Mouse (Mus musculus) intestine, embryonic 14.5 days (tissue): ENCODE data around the gene Ago4. TPM values are rescaled to one million over a fixed set of nuclear protein-coding genes. Genes with fewer than 3 reads are reported as not detected.
A peak's percentile ranks its signal among the peaks of the same experiment; 100 is the strongest.

Source experiments
- ATAC-seq: fragments of 200-750 bp; cut with Nextera tagmentation; replicated peaks from 2 replicates; pipeline ENCODE4 v1.8.0; 2017; ENCODE audit warnings: low read depth, moderate number of reproducible peaks, moderate TSS enrichment, moderate library complexity; ENCODE audit not compliant: low FRiP score, low TSS enrichment
- DNase-seq: peaks from one replicate; pipeline ENCODE4 v3.0.0-alpha.2; 2018; ENCODE audit warnings: low spot score
- H3K27ac ChIP-seq: fragments of 300-500 bp; sonication (generic); 2 replicates; pipeline ENCODE4 v1.5.1; 2014; ENCODE audit warnings: low read depth, mild to moderate bottlenecking, control low read depth
- H3K27me3 ChIP-seq: fragments of 300-500 bp; sonication (generic); replicated peaks from 2 replicates; pipeline ENCODE4 v1.6.1; 2014; ENCODE audit warnings: low read length, control low read depth; ENCODE audit not compliant: control insufficient read depth, insufficient read depth
- H3K36me3 ChIP-seq: fragments of 300-500 bp; sonication (generic); 2 replicates; pipeline ENCODE4 v1.6.1; 2014; ENCODE audit warnings: low read length, control low read depth; ENCODE audit not compliant: control insufficient read depth, insufficient read depth
- H3K4me1 ChIP-seq: fragments of 300-500 bp; sonication (generic); replicated peaks from 2 replicates; pipeline ENCODE4 v1.6.1; 2014; ENCODE audit warnings: low read length, control low read depth, mixed read lengths; ENCODE audit not compliant: control insufficient read depth, insufficient read depth
- H3K4me2 ChIP-seq: fragments of 300-500 bp; sonication (generic); 2 replicates; pipeline ENCODE4 v1.6.1; 2014; ENCODE audit warnings: low read length
- H3K4me3 ChIP-seq: fragments of 300-500 bp; sonication (generic); 2 replicates; pipeline ENCODE4 v1.5.1; 2014; ENCODE audit warnings: low read depth, low read length, control low read depth, mixed read lengths
- H3K9ac ChIP-seq: fragments of 300-500 bp; sonication (generic); 2 replicates; pipeline ENCODE4 v1.6.1; 2014; ENCODE audit warnings: mild to moderate bottlenecking, low read length
- H3K9me3 ChIP-seq: fragments of 300-500 bp; sonication (generic); 2 replicates; pipeline ENCODE4 v1.6.1; 2016; ENCODE audit warnings: low read length, control low read depth; ENCODE audit not compliant: control insufficient read depth
- WGBS: fragments of 180-500 bp; shearing (Covaris S2); extraction: QIAGEN DNeasy Blood & Tissue Kit; methylation state at CpG from one replicate; pipeline ENCODE4 v1.1.7; 2014; 5-methylcytosine and 5-hydroxymethylcytosine counted together
- polyA plus RNA-seq: library from polyadenylated mRNA; unstranded; fragments of >200 nt; fragmentation: Nextera tagmentation; extraction: Ambion mirVana; gene quantifications from 2 replicates; pipeline ENCODE4 v1.2.1, GENCODE M21; 2014

Gene Ago4
- polyA plus RNA-seq, 1 experiment from 2014 or later: 1.4 TPM

DNA sequence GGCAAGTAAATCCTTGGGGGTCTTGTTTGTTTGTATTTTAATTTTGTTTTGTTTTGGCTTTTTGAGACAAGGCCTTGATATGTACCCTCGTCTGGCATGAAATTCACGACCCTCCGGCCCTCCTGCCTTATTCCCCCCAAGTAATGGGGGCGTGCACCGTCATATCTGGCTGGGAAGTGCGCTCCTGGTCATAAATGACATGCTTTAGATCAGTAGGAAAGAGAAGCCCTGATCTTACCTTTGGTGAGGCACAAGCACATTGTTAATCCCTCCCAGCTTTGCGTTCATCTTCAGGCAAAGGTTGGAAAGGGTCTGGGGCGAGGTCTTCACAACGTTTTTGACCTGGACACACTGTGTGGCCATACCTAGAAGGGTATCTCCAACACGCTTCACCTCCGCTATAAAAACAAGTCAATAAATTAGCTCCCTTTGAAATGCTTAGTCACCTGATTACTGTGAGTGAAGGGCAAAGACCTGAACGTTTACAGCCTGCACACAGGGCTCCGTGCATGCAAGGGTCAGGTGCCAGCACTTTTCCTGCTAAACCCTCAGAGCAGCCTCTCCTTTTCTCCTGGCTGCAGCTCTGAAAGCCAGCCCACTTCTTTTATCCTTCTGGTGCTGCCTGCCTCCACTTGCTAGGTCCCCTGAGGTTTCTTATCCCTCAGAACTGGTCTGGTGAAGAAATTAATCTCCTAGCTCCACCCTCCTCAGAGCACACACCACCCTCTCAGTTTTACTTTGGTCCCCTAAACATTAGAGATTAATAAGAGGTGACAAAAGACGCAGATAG is 25.0 kb downstream of the Ago4 start:
- no peak overlapping the region for H3K4me3 ChIP-seq
- no peak overlapping the region for H3K27ac ChIP-seq

DNA sequence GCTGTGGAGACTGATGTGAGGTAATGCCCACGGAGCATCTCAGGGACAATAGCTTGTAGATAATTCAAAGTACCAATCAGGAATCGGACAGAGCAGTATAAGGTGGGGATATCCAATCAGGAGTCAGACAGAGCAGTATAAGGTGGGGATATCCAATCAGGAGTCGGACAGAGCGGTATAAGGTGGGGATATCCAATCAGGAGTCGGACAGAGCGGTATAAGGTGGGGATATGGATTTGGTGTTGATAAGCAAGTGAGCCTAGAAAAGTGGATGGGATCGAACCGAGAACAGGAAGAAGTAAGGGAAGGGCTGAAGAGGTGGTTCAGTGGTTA is 30.3 kb downstream of the Ago4 start:
- no peaks in the 10 kb centered on the region for H3K36me3 ChIP-seq
- no peak overlapping the region for H3K4me3 ChIP-seq
- H3K9ac ChIP-seq: no peak overlapping the region
- no peak overlapping the region for H3K4me2 ChIP-seq
- 55% methylated on average over 8 of the region's 8 CpGs for WGBS
- DNase-seq (peak; percentile 36), ATAC-seq (no peak)
- no peak overlapping the region for H3K27ac ChIP-seq
- 0 out of 2 replicates have a peak, but pooled peaks cover 3% of the 10 kb centered on the region for H3K4me1 ChIP-seq
- no peaks in the 10 kb centered on the region for H3K27me3 ChIP-seq
- H3K9me3 ChIP-seq: no peaks in the 10 kb centered on the region

More for the DNA sequence above, 25.0 kb downstream of the Ago4 start:
- no peak overlapping the region for H3K9ac ChIP-seq
- no peaks in the 10 kb centered on the region for H3K4me1 ChIP-seq
- ATAC-seq (0 out of 2 replicates have a peak, but pooled peaks have one; percentile 40), DNase-seq (peak; percentile 52)
- no peaks in the 10 kb centered on the region for H3K27me3 ChIP-seq
- WGBS: 53% methylated on average over 14 of the region's 14 CpGs
- no peaks in the 10 kb centered on the region for H3K36me3 ChIP-seq
- no peaks in the 10 kb centered on the region for H3K9me3 ChIP-seq
- H3K4me2 ChIP-seq: no peak overlapping the region

GRCm38 (mm10) chr4:126502141-126502976 is 30.9 kb downstream of the Ago4 start:
- Histone ChIP-seq H3K4me1 (0 out of 2 replicates have a peak, but pooled peaks cover 3% of the 10 kb centered on the region), H3K27me3 (no peaks in the 10 kb centered on the region), H3K9me3 (no peaks in the 10 kb centered on the region), H3K4me3 (no peak overlapping the region), H3K4me2 (no peak overlapping the region), H3K36me3 (no peaks in the 10 kb centered on the region), H3K27ac (no peak overlapping the region), H3K9ac (no peak overlapping the region)
- ATAC-seq (no peak), DNase-seq (peak; percentile 10)
- 67% methylated on average over 6 of the region's 6 CpGs for WGBS

DNA sequence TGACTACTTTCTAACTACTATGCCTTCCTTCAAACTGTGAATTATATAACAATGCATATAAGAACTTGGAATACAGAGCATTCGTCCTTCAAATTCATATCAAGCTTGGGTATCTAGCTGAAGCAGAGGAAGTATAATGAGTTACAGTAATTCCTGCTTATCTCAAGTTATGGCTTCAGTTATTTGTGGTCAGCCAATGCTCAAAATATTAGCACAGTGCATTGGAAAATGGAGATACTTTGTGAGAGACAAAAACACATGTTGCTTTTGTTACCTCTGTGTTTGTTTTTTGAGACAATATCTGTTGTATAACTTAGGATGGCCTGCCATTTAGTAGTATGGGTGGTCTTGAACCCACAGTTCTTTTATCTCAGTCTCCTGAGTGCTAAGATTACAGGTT is 34.7 kb downstream of the Ago4 start:
- DNase-seq (no peak), ATAC-seq (no peak)
- H3K4me3 ChIP-seq: no peak overlapping the region
- no peaks in the 10 kb centered on the region for H3K36me3 ChIP-seq
- no peaks in the 10 kb centered on the region for H3K9me3 ChIP-seq
- no peak overlapping the region for H3K27ac ChIP-seq
- 0 out of 2 replicates have a peak, but pooled peaks cover 3% of the 10 kb centered on the region for H3K4me1 ChIP-seq
- no peak overlapping the region for H3K9ac ChIP-seq
- no peaks in the 10 kb centered on the region for H3K27me3 ChIP-seq
- no peak overlapping the region for H3K4me2 ChIP-seq
- 70% methylated on average over 1 of the region's 1 CpGs for WGBS

GRCm38 (mm10) chr4:126496963-126497362 is 36.3 kb downstream of the Ago4 start:
- Histone ChIP-seq H3K9me3 (no peaks in the 10 kb centered on the region), H3K36me3 (no peaks in the 10 kb centered on the region), H3K27ac (no peak overlapping the region), H3K4me3 (no peak overlapping the region), H3K4me2 (no peak overlapping the region), H3K27me3 (no peaks in the 10 kb centered on the region), H3K9ac (no peak overlapping the region), H3K4me1 (no peaks in the 10 kb centered on the region)
- ATAC-seq: no peak
- 78% methylated on average over 2 of the region's 2 CpGs for whole genome bisulfite sequencing
- DNase-seq: no peak

- no peak overlapping the region for H3K4me2 ChIP-seq
- H3K9ac ChIP-seq: no peak overlapping the region
- H3K27ac ChIP-seq: no peak overlapping the region
- no peaks in the 10 kb centered on the region for H3K9me3 ChIP-seq
- ATAC-seq: no peak
- H3K4me3 ChIP-seq: no peak overlapping the region
- no peaks in the 10 kb centered on the region for H3K27me3 ChIP-seq
- H3K4me1 ChIP-seq: no peaks in the 10 kb centered on the region
- H3K36me3 ChIP-seq: no peaks in the 10 kb centered on the region
- DNase-seq: no peak
- 70% methylated on average over 5 of the region's 5 CpGs for WGBS
These were observed 37.1 kb downstream of the Ago4 start for GRCm38 (mm10) chr4:126495942-126496790.

GRCm38 (mm10) chr4:126495453-126495852 is 37.8 kb downstream of the Ago4 start:
- WGBS: 61% methylated on average over 5 of the region's 5 CpGs
- Histone ChIP-seq H3K4me2 (no peak overlapping the region), H3K4me3 (no peak overlapping the region), H3K27me3 (no peaks in the 10 kb centered on the region), H3K4me1 (no peaks in the 10 kb centered on the region), H3K36me3 (no peaks in the 10 kb centered on the region), H3K9ac (no peak overlapping the region), H3K27ac (no peak overlapping the region), H3K9me3 (no peaks in the 10 kb centered on the region)
- no peak for DNase-seq
- ATAC-seq: no peak

DNA sequence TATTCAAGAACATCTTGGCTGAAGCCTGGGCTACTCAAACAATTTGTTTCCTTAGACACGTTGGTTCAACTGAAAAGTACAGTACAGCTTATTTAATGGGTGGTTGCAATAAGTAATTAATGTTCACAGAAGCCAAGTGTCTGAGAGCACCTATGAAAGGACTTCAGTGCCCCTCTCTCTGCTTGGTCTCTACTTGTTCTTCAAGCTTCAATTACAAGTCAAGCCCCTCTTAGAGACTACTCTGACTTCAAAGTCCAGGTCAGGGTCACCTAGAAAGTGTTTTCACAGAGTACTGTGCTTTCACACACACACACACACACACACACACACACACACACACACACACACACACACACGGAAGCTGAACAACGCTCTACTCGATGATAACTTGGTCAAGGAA is 39.9 kb downstream of the Ago4 start:
- Histone ChIP-seq H3K27ac (no peak overlapping the region), H3K4me2 (no peak overlapping the region), H3K36me3 (no peaks in the 10 kb centered on the region), H3K9me3 (no peaks in the 10 kb centered on the region), H3K4me3 (no peak overlapping the region), H3K9ac (no peak overlapping the region), H3K4me1 (no peaks in the 10 kb centered on the region), H3K27me3 (no peaks in the 10 kb centered on the region)
- WGBS: 88% methylated on average over 4 of the region's 4 CpGs
- DNase-seq (no peak), ATAC-seq (no peak)
